Mouse (Mus musculus) ovary, postnatal 10 days (tissue): Measurements from ENCODE around the gene Serpina12.

Experiments used
- DNase-seq: peaks from one replicate; pipeline ENCODE4 v3.0.0; 2022; ENCODE audit warnings: low spot score

Gene Serpina12

GRCm38 (mm10) chr12:104044343-104044742 is at the start of gene Serpina12:
TSS of gene Serpina12 (minus strand) at chr12:104044443.
- no peak for DNase-seq

GRCm38 (mm10) chr12:104091303-104091702 is 47.1 kb upstream of the Serpina12 start:
- no peak for DNase-seq

GRCm38 (mm10) chr12:104090119-104090518 is 45.9 kb upstream of the Serpina12 start:
- DNase-seq, result no peak

GRCm38 (mm10) chr12:104072286-104072685 is 28.0 kb upstream of the Serpina12 start:
- DNase-seq, result no peak

GRCm38 (mm10) chr12:104071708-104072107 is 27.5 kb upstream of the Serpina12 start:
- DNase-seq, result no peak

- peak; percentile 31 for DNase-seq
These were observed 25.4 kb upstream of the Serpina12 start for GRCm38 (mm10) chr12:104069620-104070019.

- peak; percentile 15 for DNase-seq
These were observed 23.3 kb upstream of the Serpina12 start for GRCm38 (mm10) chr12:104067549-104067948.

GRCm38 (mm10) chr12:104066241-104066640 is 22.0 kb upstream of the Serpina12 start:
- DNase-seq, result peak; percentile 13

- DNase-seq, result no peak
These were observed 20.8 kb upstream of the Serpina12 start for GRCm38 (mm10) chr12:104064996-104065395.

GRCm38 (mm10) chr12:104064532-104064931 is 20.3 kb upstream of the Serpina12 start:
- DNase-seq, result no peak

- DNase-seq, result no peak
These were observed 17.6 kb upstream of the Serpina12 start for GRCm38 (mm10) chr12:104061862-104062261.

GRCm38 (mm10) chr12:104060126-104060525 is 15.9 kb upstream of the Serpina12 start:
- DNase-seq, result no peak

- DNase-seq, result no peak
These were observed 13.3 kb upstream of the Serpina12 start for GRCm38 (mm10) chr12:104057531-104057930.

- DNase-seq, result no peak
These were observed 12.8 kb upstream of the Serpina12 start for GRCm38 (mm10) chr12:104057050-104057449.

- DNase-seq, result no peak
These were observed 11.5 kb upstream of the Serpina12 start for GRCm38 (mm10) chr12:104055755-104056154.

- DNase-seq, result no peak
These were observed 9.8 kb upstream of the Serpina12 start for GRCm38 (mm10) chr12:104053995-104054394.

GRCm38 (mm10) chr12:104045713-104046112 is 1.5 kb upstream of the Serpina12 start:
- DNase-seq, result no peak

GRCm38 (mm10) chr12:104042753-104043152 is 1.5 kb downstream of the Serpina12 start:
- no peak for DNase-seq

GRCm38 (mm10) chr12:104041401-104041800 is 2.8 kb downstream of the Serpina12 start:
- no peak for DNase-seq

- no peak for DNase-seq
These were observed 6.1 kb downstream of the Serpina12 start for GRCm38 (mm10) chr12:104038181-104038580.

GRCm38 (mm10) chr12:104033752-104034151 is 10.5 kb downstream of the Serpina12 start:
- no peak for DNase-seq

GRCm38 (mm10) chr12:104029986-104030385 is 14.3 kb downstream of the Serpina12 start:
- DNase-seq, result no peak

- no peak for DNase-seq
These were observed 29.0 kb downstream of the Serpina12 start for GRCm38 (mm10) chr12:104015280-104015679.

- DNase-seq, result no peak
These were observed 30.6 kb downstream of the Serpina12 start, which contains the start of gene Serpina9 for GRCm38 (mm10) chr12:104013620-104014019. TSS of gene Serpina9 (minus strand) at chr12:104013755.

GRCm38 (mm10) chr12:104004689-104005088 is 39.6 kb downstream of the Serpina12 start:
- DNase-seq, result no peak
